ENCODE assay signal across 8 mouse cellular contexts in genomic region chr4:149586044-149586782, GRCm38 (mm10). TPM values are rescaled to one million over a fixed set of nuclear protein-coding genes. Genes with fewer than 3 reads are reported as not detected.
DNase-seq lines count a peak whose midpoint lies in the region; ATAC-seq and TF ChIP-seq lines count a peak whose summit lies in the region.

Gene Clstn1, plus strand, starts transcription at chr4:149586468.

- H3K4me2 ChIP-seq in forebrain, embryonic 15.5 days (replicated peaks), result peak within 1 kb of the TSS; percentile 99
- H3K4me2 ChIP-seq in liver, postnatal 0 days (ENCODE audit: low read depth, low read length), result peak within 1 kb of the TSS; percentile 82

- peak within 1 kb of the TSS; percentile 92 for H3K9ac ChIP-seq in ES-E14 (ENCODE audit: insufficient read depth, low read depth, low read length, poor library complexity, severe bottlenecking)
- peak within 1 kb of the TSS; percentile 88 for H3K9ac ChIP-seq in forebrain, embryonic 15.5 days (replicated peaks)
- peak within 1 kb of the TSS; percentile 38; the same call in 1 of the 2 replicates for H3K9ac ChIP-seq in liver, postnatal 0 days (replicated peaks)

- H3K27me3 ChIP-seq in forebrain, embryonic 15.5 days, result no peaks in the 10 kb centered on the region
- H3K27me3 ChIP-seq in liver, postnatal 0 days (ENCODE audit: insufficient read depth, low read length), result peaks cover 55% of the 10 kb centered on the region

- no peak for TF ChIP-seq CTCF in liver, postnatal 0 days (IDR thresholded peaks at IDR 0.05; ENCODE audit: low read depth)
- no peak for TF ChIP-seq CTCF in olfactory bulb, adult 2 months (IDR thresholded peaks at IDR 0.05; ENCODE audit: insufficient read depth, low read depth, low read length)

- peak; percentile 39; the same call in 1 of the 2 replicates for TF ChIP-seq POLR2A in olfactory bulb, adult 2 months (IDR thresholded peaks at IDR 0.05; ENCODE audit: insufficient read depth, low read depth, low read length)

- peaks cover 2% of the 10 kb centered on the region in 2 experiments; a peak in 2 of 4 replicates for H3K4me1 ChIP-seq in ES-E14 (ENCODE audit: control insufficient read depth in 2 of 2, insufficient read depth in 2 of 2, low read length in 2 of 2, poor library complexity in 1 of 2)
- no peaks in the 10 kb centered on the region; the same call in 1 of the 2 replicates for H3K4me1 ChIP-seq in brown adipose tissue, adult 24 weeks (ENCODE audit: control insufficient read depth, insufficient read depth, insufficient read length, low read length)
- H3K4me1 ChIP-seq in forebrain, embryonic 15.5 days, result peaks cover 31% of the 10 kb centered on the region
- H3K4me1 ChIP-seq in liver, postnatal 0 days (ENCODE audit: insufficient read depth), result peaks cover 10% of the 10 kb centered on the region
- H3K4me1 ChIP-seq in olfactory bulb, adult 2 months (ENCODE audit: control insufficient read depth, insufficient read depth, low read length), result peaks cover 12% of the 10 kb centered on the region

- WGBS in forebrain, embryonic 15.5 days, result under 1% methylated on average over 73 of the region's 103 CpGs
- 3% methylated on average over 57 of the region's 103 CpGs for WGBS in liver, postnatal 0 days (ENCODE audit: insufficient replicate concordance)
- WGBS in olfactory bulb, adult 2 months, result 1% methylated on average over 92 of the region's 103 CpGs

- intact Hi-C loops in heart, postnatal 10 days (cut with DNase I), result no loop called here

- H3K4me3 ChIP-seq in ES-E14 (ENCODE audit: insufficient read depth in 1 of 2, low read depth in 1 of 2, low read length in 2 of 2, poor library complexity in 1 of 2, severe bottlenecking in 1 of 2), result peak within 1 kb of the TSS; percentile 89 to 94
- H3K4me3 ChIP-seq in brown adipose tissue, adult 24 weeks (ENCODE audit: insufficient read depth, low read depth, low read length), result peak within 1 kb of the TSS; percentile 74
- H3K4me3 ChIP-seq in forebrain, embryonic 15.5 days, result peak within 1 kb of the TSS; percentile 90
- H3K4me3 ChIP-seq in liver, postnatal 0 days (ENCODE audit: low read depth, low read length), result peak within 1 kb of the TSS; percentile 60
- peak within 1 kb of the TSS; percentile 92 for H3K4me3 ChIP-seq in olfactory bulb, adult 2 months (ENCODE audit: insufficient read depth, low read depth, low read length)

- no peak for DNase-seq in ES-E14 (ENCODE audit: low read depth, low spot score)
- peak; percentile 64 to 75 for DNase-seq in heart, postnatal 10 days
- DNase-seq in kidney, postnatal 36 days, result peak; percentile 38 to 81
- DNase-seq in liver, postnatal 0 days, result peak; percentile 53

- H3K9me3 ChIP-seq in ES-E14 (ENCODE audit: control insufficient read depth, insufficient read depth, low read depth, low read length), result no peaks in the 10 kb centered on the region
- no peaks in the 10 kb centered on the region for H3K9me3 ChIP-seq in forebrain, embryonic 15.5 days
- no peaks in the 10 kb centered on the region for H3K9me3 ChIP-seq in liver, postnatal 0 days (ENCODE audit: low read length)

- in situ Hi-C loops in ES-E14 (cut with MboI; ENCODE audit: low sequenced_read_pairs in 2 of 2, unreplicated experiment in 2 of 2), result no loop called here

- TF ChIP-seq EP300 in liver, postnatal 0 days (IDR thresholded peaks at IDR 0.05; ENCODE audit: low read depth), result no peak

- peak; percentile 83 for ATAC-seq in forebrain, embryonic 15.5 days (replicated peaks)
- ATAC-seq in liver, postnatal 0 days, result peak; percentile 73; the same call in 1 of the 2 replicates
- ATAC-seq in monocyte, adult 5-6 weeks (replicated peaks; ENCODE audit: insufficient number of reproducible peaks, low FRiP score, low TSS enrichment, poor library complexity, severe bottlenecking), result no peak

- no peaks in the 10 kb centered on the region for H3K36me3 ChIP-seq in ES-E14 (ENCODE audit: control insufficient read depth, insufficient read depth, low read length, poor library complexity, severe bottlenecking)
- H3K36me3 ChIP-seq in forebrain, embryonic 15.5 days, result no peaks in the 10 kb centered on the region
- no peaks in the 10 kb centered on the region for H3K36me3 ChIP-seq in liver, postnatal 0 days (replicated peaks; ENCODE audit: insufficient read depth, low read length)

- H3K27ac ChIP-seq in ES-E14 (ENCODE audit: insufficient read depth, low read depth, low read length, poor library complexity, severe bottlenecking), result peak within 1 kb of the TSS; percentile 24; the same call in 1 of the 2 replicates
- no peak within 1 kb of the TSS for H3K27ac ChIP-seq in brown adipose tissue, adult 24 weeks (replicated peaks; ENCODE audit: low read depth, low read length)
- peak within 1 kb of the TSS; percentile 75 for H3K27ac ChIP-seq in forebrain, embryonic 15.5 days (replicated peaks)
- H3K27ac ChIP-seq in liver, postnatal 0 days (ENCODE audit: low read depth), result no peak within 1 kb of the TSS
- H3K27ac ChIP-seq in olfactory bulb, adult 2 months (ENCODE audit: insufficient read depth, low read depth, low read length), result peak within 1 kb of the TSS; percentile 18; the same call in 1 of the 2 replicates

TF ChIP-seq in ES-E14, 5 proteins besides CTCF, POLR2A, EP300 and RAD21:
- TF ChIP-seq ZC3H11A (IDR thresholded peaks at IDR 0.05; ENCODE audit: borderline replicate concordance, low read depth, low read length), result no peak
- TF ChIP-seq HCFC1 (IDR thresholded peaks at IDR 0.05; ENCODE audit: borderline replicate concordance, insufficient read depth, low read length), result no peak
- TF ChIP-seq ZNF384 (IDR thresholded peaks at IDR 0.05; ENCODE audit: low read depth, low read length), result no peak
- TF ChIP-seq MAFK (IDR thresholded peaks at IDR 0.05; ENCODE audit: insufficient read depth, low read depth, low read length), result no peak
- no peak for TF ChIP-seq CHD2 (IDR thresholded peaks at IDR 0.05; ENCODE audit: low read depth, low read length)

RNA-seq across cellular contexts. Expression of gene Clstn1, which starts in this region (rescaled TPM):
- 115 and 254 TPM in 2 replicates for total RNA-seq in ES-E14 (2012; rRNA removed)
- 15.4 and 16.9 TPM in 2 replicates for polyA plus RNA-seq in brown adipose tissue, adult 24 weeks (2012; ENCODE audit: insufficient read depth, insufficient read length, missing spikeins)
- 107 and 111 TPM in 2 replicates for polyA plus RNA-seq in forebrain, embryonic 15.5 days (2015; fragmentation: Nextera tagmentation; extraction: Ambion mirVana)
- total RNA-seq in heart, postnatal 10 days (2021), result 10 to 100 TPM; 84.3 to 88.1 TPM
- polyA plus RNA-seq in liver, postnatal 0 days (2015; fragmentation: Nextera tagmentation; extraction: Ambion mirVana), result 2.0 and 2.1 TPM in 2 replicates
- polyA plus RNA-seq in olfactory bulb, adult 2 months (2012; ENCODE audit: insufficient read depth, insufficient read length, low replicate concordance, missing spikeins), result 68.1 and 138 TPM in 2 replicates
- 0.43 to 4.3 TPM (median 1.2 TPM) in 3 replicates for total RNA-seq in monocyte, adult 5-6 weeks (2017)

Comparison
In these comparisons a context has a peak if more than half of its experiments do, and no peak if none do; other contexts are left out.
1. RNA of gene Clstn1 (total RNA-seq): 115 to 254 TPM in ES-E14 and 84.3 to 88.1 TPM in heart, postnatal 10 days; 0.43 to 4.3 TPM in monocyte, adult 5-6 weeks; every median in the first group is over 10 times any median in the second.
2. H3K27ac ChIP-seq: peak in ES-E14 (single experiment), forebrain, embryonic 15.5 days (single experiment) and olfactory bulb, adult 2 months (single experiment); none in brown adipose tissue, adult 24 weeks (single experiment) and liver, postnatal 0 days (single experiment).
3. H3K9ac ChIP-seq: peak in every context shown above with its lines; median percentile 92 in ES-E14; 88 in forebrain, embryonic 15.5 days; 38 in liver, postnatal 0 days.
4. Peak in every context shown above with its lines, with median percentiles within 50 percentile points of each other: H3K4me3 ChIP-seq.